Mouse (Mus musculus): ENCODE measurements around the gene Kif1c. TPM values are rescaled to one million over a fixed set of nuclear protein-coding genes. Genes with fewer than 3 reads are reported as not detected.

Kif1c gene
- polyA plus RNA-seq, 1 experiment from 2014 or later, result 14.3 TPM

DNA sequence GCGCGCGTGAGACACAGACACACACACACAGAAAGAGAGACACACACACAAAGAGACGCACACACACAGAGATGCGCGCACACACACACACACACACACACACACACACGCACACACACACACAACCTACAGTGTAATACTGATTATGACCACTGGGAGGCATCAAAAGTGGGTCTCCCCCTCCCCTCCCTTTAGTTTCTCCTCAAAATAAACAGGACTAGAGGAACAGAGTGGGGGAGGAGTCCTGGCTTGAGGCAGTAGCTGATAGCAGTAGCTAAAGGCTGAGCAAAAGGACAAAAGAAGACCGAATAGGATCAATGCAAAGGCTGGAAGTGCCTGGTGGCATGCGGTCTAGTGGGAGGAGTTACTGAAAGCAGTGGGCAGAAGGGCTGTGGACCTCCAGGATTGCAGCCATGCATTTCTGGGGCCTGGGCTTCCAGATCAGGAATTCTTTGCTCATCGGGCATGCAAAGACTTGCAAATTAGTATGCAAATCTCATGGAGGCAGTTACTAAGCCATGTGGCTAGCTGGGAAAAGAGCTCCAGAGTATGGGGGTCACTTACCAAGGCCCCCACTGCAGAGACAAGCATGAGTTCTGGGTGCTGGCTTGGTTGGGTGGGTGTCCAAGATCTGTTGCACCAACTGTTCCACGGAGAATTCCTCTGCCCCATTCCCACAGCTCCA is 18.3 kb upstream of the Kif1c start:
- WGBS, result 24% methylated on average over 11 of the region's 11 CpGs
- Histone ChIP-seq H3K27me3 (replicated peaks; ENCODE audit: control insufficient read depth, insufficient read depth, low read length) (no peaks in the 10 kb centered on the region), H3K36me3 (ENCODE audit: control insufficient read depth, insufficient read depth, low read length) (peaks cover 59% of the 10 kb centered on the region), H3K27ac (ENCODE audit: low read depth) (no peak overlapping the region), H3K4me3 (ENCODE audit: low read depth, low read length) (no peak overlapping the region), H3K4me1 (replicated peaks; ENCODE audit: control insufficient read depth, insufficient read depth, low read length) (peaks cover 9% of the 10 kb centered on the region), H3K4me2 (ENCODE audit: low read length) (no peak overlapping the region), H3K9ac (ENCODE audit: low read length) (no peak overlapping the region), H3K9me3 (ENCODE audit: control insufficient read depth, low read length) (no peaks in the 10 kb centered on the region)
- peak; percentile 65 for DNase-seq (ENCODE audit: low spot score)
- ATAC-seq (replicated peaks; ENCODE audit: low FRiP score, low TSS enrichment, low read depth), result peak; percentile 73

- no peak overlapping the region for H3K4me2 ChIP-seq (ENCODE audit: low read length)
- H3K4me3 ChIP-seq (ENCODE audit: low read depth, low read length), result no peak overlapping the region
- H3K27me3 ChIP-seq (replicated peaks; ENCODE audit: control insufficient read depth, insufficient read depth, low read length), result no peaks in the 10 kb centered on the region
- H3K4me1 ChIP-seq (replicated peaks; ENCODE audit: control insufficient read depth, insufficient read depth, low read length), result peaks cover 17% of the 10 kb centered on the region
- H3K36me3 ChIP-seq (ENCODE audit: control insufficient read depth, insufficient read depth, low read length), result peaks cover 54% of the 10 kb centered on the region
- H3K9ac ChIP-seq (ENCODE audit: low read length), result no peak overlapping the region
- no peaks in the 10 kb centered on the region for H3K9me3 ChIP-seq (ENCODE audit: control insufficient read depth, low read length)
- WGBS, result 91% methylated on average over 5 of the region's 5 CpGs
- no peak overlapping the region for H3K27ac ChIP-seq (ENCODE audit: low read depth)
- no peak for ATAC-seq (replicated peaks; ENCODE audit: low FRiP score, low TSS enrichment, low read depth)
- no peak for DNase-seq (ENCODE audit: low spot score)
These were observed 16.7 kb upstream of the Kif1c start for GRCm38 (mm10) chr11:70683640-70684039.

DNA sequence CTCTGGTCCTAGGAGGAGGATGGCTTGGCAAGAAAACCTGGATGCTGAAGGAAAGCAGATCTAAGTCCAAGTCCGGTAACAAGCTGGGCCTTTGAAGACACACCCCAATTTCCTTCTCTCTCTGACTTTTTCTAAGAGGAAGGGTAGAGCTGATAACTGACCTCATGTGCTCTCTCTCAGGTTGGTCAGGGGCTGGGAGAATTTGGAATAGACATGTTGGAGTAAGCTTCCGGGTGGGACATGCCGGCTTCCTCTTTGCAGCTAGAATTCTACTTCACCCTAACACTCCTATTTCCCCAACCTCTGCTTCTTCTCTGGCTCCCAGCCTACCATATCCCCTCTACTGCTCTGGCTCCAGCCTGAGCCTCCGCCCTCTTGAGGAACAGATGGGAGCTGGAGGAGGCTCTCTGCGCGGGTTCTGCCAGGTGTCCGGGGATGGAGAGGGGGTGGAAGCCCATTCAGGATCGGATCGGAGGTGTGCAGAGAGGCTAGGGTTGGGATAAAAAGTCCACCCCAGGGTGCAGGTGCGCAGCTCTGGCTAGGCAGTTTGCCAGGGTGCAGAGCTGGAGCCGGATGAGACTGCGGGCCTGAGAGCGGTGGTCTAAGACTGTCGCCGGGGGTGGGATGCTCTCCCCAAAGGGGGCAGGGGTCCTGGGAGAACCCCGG is 13.3 kb upstream of the Kif1c start:
- peak overlapping the region; percentile 75 for H3K4me2 ChIP-seq (ENCODE audit: low read length)
- peak overlapping the region; percentile 71 for H3K4me3 ChIP-seq (ENCODE audit: low read depth, low read length)
- H3K27me3 ChIP-seq (replicated peaks; ENCODE audit: control insufficient read depth, insufficient read depth, low read length), result no peaks in the 10 kb centered on the region
- WGBS, result 2% methylated on average over 16 of the region's 16 CpGs
- peak overlapping the region; percentile 77 for H3K27ac ChIP-seq (ENCODE audit: low read depth)
- H3K9me3 ChIP-seq (ENCODE audit: control insufficient read depth, low read length), result no peaks in the 10 kb centered on the region
- peak; percentile 80 for DNase-seq (ENCODE audit: low spot score)
- peak; percentile 63 for ATAC-seq (replicated peaks; ENCODE audit: low FRiP score, low TSS enrichment, low read depth)
- peak overlapping the region; percentile 71 for H3K9ac ChIP-seq (ENCODE audit: low read length)
- H3K36me3 ChIP-seq (ENCODE audit: control insufficient read depth, insufficient read depth, low read length), result peaks cover 27% of the 10 kb centered on the region
- H3K4me1 ChIP-seq (replicated peaks; ENCODE audit: control insufficient read depth, insufficient read depth, low read length), result peaks cover 25% of the 10 kb centered on the region

DNA sequence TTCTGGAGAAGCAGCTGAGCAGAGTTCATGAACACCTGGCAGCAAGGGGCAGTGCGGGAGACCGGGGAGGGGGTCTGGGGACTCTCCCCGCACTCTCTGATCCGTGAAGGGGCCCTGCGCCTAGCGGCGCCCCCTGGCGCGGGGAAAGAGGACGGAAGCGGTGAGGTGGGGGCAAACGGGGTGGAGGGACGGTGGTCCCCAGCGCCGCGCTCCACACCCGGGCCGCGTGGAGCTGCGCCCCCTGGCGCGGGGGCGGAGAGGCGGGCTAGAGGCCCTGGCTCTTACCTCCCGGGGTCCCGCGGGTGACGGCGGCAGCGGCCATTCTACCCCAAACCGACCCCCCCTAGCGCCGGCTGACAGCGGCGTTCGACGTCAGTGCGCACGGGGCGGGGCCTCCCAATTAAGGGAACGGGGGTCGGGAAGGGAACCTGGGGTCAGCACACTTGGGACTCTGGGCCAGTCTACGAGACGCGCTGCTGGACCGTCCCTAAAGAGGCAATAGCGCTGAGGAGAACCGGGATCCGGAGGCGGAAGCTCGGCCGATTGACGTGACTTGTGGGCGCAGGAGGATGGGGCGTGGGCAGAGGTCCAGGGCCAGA is 12.6 kb upstream of the Kif1c start, which contains the start of gene Camta2:
Camta2 (minus strand) TSS at position 505 of the 599 bp plus-strand sequence.
- Histone ChIP-seq H3K27ac (ENCODE audit: low read depth) (peak within 1 kb of the TSS; percentile 77), H3K4me2 (ENCODE audit: low read length) (peak within 1 kb of the TSS; percentile 75), H3K4me1 (replicated peaks; ENCODE audit: control insufficient read depth, insufficient read depth, low read length) (peaks cover 25% of the 10 kb centered on the region), H3K36me3 (ENCODE audit: control insufficient read depth, insufficient read depth, low read length) (peaks cover 23% of the 10 kb centered on the region), H3K4me3 (ENCODE audit: low read depth, low read length) (peak within 1 kb of the TSS; percentile 71), H3K9ac (ENCODE audit: low read length) (peak within 1 kb of the TSS; percentile 71), H3K27me3 (replicated peaks; ENCODE audit: control insufficient read depth, insufficient read depth, low read length) (no peaks in the 10 kb centered on the region), H3K9me3 (ENCODE audit: control insufficient read depth, low read length) (no peaks in the 10 kb centered on the region)
- peak; percentile 92 for DNase-seq (ENCODE audit: low spot score)
- WGBS, result under 1% methylated on average over 49 of the region's 55 CpGs
- peak; percentile 84 for ATAC-seq (replicated peaks; ENCODE audit: low FRiP score, low TSS enrichment, low read depth)

GRCm38 (mm10) chr11:70688372-70688771 is 12.0 kb upstream of the Kif1c start:
- ATAC-seq (replicated peaks; ENCODE audit: low FRiP score, low TSS enrichment, low read depth) (no peak), DNase-seq (ENCODE audit: low spot score) (peak; percentile 56)
- 18% methylated on average over 8 of the region's 8 CpGs for WGBS
- Histone ChIP-seq H3K27ac (ENCODE audit: low read depth) (peak overlapping the region; percentile 77), H3K4me2 (ENCODE audit: low read length) (peak overlapping the region; percentile 75), H3K4me3 (ENCODE audit: low read depth, low read length) (peak overlapping the region; percentile 71), H3K4me1 (replicated peaks; ENCODE audit: control insufficient read depth, insufficient read depth, low read length) (peaks cover 25% of the 10 kb centered on the region), H3K9ac (ENCODE audit: low read length) (peak overlapping the region; percentile 71), H3K9me3 (ENCODE audit: control insufficient read depth, low read length) (no peaks in the 10 kb centered on the region), H3K36me3 (ENCODE audit: control insufficient read depth, insufficient read depth, low read length) (peaks cover 21% of the 10 kb centered on the region), H3K27me3 (replicated peaks; ENCODE audit: control insufficient read depth, insufficient read depth, low read length) (no peaks in the 10 kb centered on the region)

DNA sequence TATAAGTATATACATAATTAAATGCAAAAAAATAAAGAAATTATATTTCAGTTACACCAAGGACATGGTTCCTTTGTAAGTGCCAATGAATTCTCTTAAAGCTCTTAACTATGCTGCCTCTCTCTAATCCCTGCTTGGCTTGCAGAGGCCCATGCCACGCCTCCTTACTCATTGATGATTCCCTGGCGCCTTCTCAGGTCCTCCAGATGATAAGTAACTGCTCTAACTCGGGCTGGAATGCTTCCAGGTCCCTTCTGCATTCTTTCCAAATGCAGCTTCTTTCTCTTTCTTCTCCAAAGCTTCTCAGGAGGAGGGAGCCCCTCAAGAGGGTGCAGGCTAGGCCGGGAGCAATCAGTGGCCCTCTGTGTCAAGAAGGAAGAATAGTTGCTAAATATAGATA is 10.8 kb upstream of the Kif1c start:
- Histone ChIP-seq H3K27ac (ENCODE audit: low read depth) (no peak overlapping the region), H3K4me3 (ENCODE audit: low read depth, low read length) (no peak overlapping the region), H3K36me3 (ENCODE audit: control insufficient read depth, insufficient read depth, low read length) (peaks cover 11% of the 10 kb centered on the region), H3K4me1 (replicated peaks; ENCODE audit: control insufficient read depth, insufficient read depth, low read length) (peaks cover 25% of the 10 kb centered on the region), H3K9ac (ENCODE audit: low read length) (no peak overlapping the region), H3K9me3 (ENCODE audit: control insufficient read depth, low read length) (no peaks in the 10 kb centered on the region), H3K27me3 (replicated peaks; ENCODE audit: control insufficient read depth, insufficient read depth, low read length) (no peaks in the 10 kb centered on the region), H3K4me2 (ENCODE audit: low read length) (no peak overlapping the region)
- ATAC-seq (replicated peaks; ENCODE audit: low FRiP score, low TSS enrichment, low read depth) (no peak), DNase-seq (ENCODE audit: low spot score) (no peak)
- 46% methylated on average over 4 of the region's 4 CpGs for WGBS

DNA sequence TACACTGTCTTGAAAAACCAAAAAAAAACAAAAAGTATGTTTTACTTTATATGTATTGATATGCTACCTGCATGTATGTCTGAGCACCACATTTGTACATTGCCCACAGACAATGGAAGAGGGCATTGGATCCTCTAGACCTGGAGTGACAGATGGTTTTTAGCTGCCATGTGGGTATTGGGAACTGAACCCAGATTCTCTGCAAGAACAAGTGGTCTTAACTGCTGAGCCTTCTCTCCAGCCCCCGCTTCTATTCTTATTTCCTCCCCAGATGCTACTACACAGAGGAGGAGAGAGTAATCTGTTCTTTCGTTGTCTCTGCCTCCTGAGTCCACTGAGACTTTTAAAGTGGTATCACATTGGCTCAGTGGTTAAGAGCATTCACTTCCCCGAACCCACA is 6.8 kb upstream of the Kif1c start:
- 71% methylated on average over 3 of the region's 3 CpGs for WGBS

GRCm38 (mm10) chr11:70697376-70697775 is 3.0 kb upstream of the Kif1c start:
- Histone ChIP-seq H3K4me1 (replicated peaks; ENCODE audit: control insufficient read depth, insufficient read depth, low read length) (peaks cover 8% of the 10 kb centered on the region), H3K27me3 (replicated peaks; ENCODE audit: control insufficient read depth, insufficient read depth, low read length) (no peaks in the 10 kb centered on the region), H3K4me2 (ENCODE audit: low read length) (no peak overlapping the region), H3K9ac (ENCODE audit: low read length) (no peak overlapping the region), H3K4me3 (ENCODE audit: low read depth, low read length) (no peak overlapping the region), H3K9me3 (ENCODE audit: control insufficient read depth, low read length) (no peaks in the 10 kb centered on the region), H3K27ac (ENCODE audit: low read depth) (no peak overlapping the region), H3K36me3 (ENCODE audit: control insufficient read depth, insufficient read depth, low read length) (no peaks in the 10 kb centered on the region)
- DNase-seq (ENCODE audit: low spot score) (no peak), ATAC-seq (replicated peaks; ENCODE audit: low FRiP score, low TSS enrichment, low read depth) (no peak)
- WGBS, result 77% methylated on average over 3 of the region's 3 CpGs

More for the DNA sequence above, 6.8 kb upstream of the Kif1c start:
- no peak overlapping the region for H3K4me3 ChIP-seq (ENCODE audit: low read depth, low read length)
- H3K4me2 ChIP-seq (ENCODE audit: low read length), result no peak overlapping the region
- H3K9me3 ChIP-seq (ENCODE audit: control insufficient read depth, low read length), result no peaks in the 10 kb centered on the region
- ATAC-seq (replicated peaks; ENCODE audit: low FRiP score, low TSS enrichment, low read depth), result no peak
- DNase-seq (ENCODE audit: low spot score), result no peak
- no peaks in the 10 kb centered on the region for H3K36me3 ChIP-seq (ENCODE audit: control insufficient read depth, insufficient read depth, low read length)
- no peak overlapping the region for H3K9ac ChIP-seq (ENCODE audit: low read length)
- H3K4me1 ChIP-seq (replicated peaks; ENCODE audit: control insufficient read depth, insufficient read depth, low read length), result peaks cover 9% of the 10 kb centered on the region
- H3K27ac ChIP-seq (ENCODE audit: low read depth), result no peak overlapping the region
- H3K27me3 ChIP-seq (replicated peaks; ENCODE audit: control insufficient read depth, insufficient read depth, low read length), result no peaks in the 10 kb centered on the region
